Mouse (Mus musculus): ENCODE measurements around the gene Ankzf1.

The Ankzf1 gene

GRCm38 (mm10) chr1:75187914-75188483 lies 4.0 kb upstream of the Ankzf1 start:
- in situ Hi-C loops (cut with MboI): no loop called here

- in situ Hi-C loops (cut with MboI): no loop called here
Observed at GRCm38 (mm10) chr1:75190577-75190976, 1.4 kb upstream of the Ankzf1 start.

- in situ Hi-C loops (cut with MboI): no loop called here
Observed at GRCm38 (mm10) chr1:75191258-75191621, 711 bp upstream of the Ankzf1 start.

- in situ Hi-C loops (cut with MboI): no loop called here
Observed at GRCm38 (mm10) chr1:75192452-75192851, 501 bp downstream of the Ankzf1 start.

- in situ Hi-C loops (cut with MboI): no loop called here
Observed at GRCm38 (mm10) chr1:75201236-75201635, 9.3 kb downstream of the Ankzf1 start.

GRCm38 (mm10) chr1:75208967-75209678 lies 17.2 kb downstream of the Ankzf1 start:
- in situ Hi-C loops (cut with MboI): no loop called here

- in situ Hi-C loops (cut with MboI): no loop called here
Observed at GRCm38 (mm10) chr1:75210136-75211087, 18.5 kb downstream of the Ankzf1 start, which contains the start of the genes Glb1l and Stk16. Gene Glb1l, minus strand, starts transcription at chr1:75210813. Gene Stk16, plus strand, starts transcription at chr1:75210838.

- in situ Hi-C loops (cut with MboI): no loop called here
Observed at GRCm38 (mm10) chr1:75211141-75211708, 19.3 kb downstream of the Ankzf1 start.

- in situ Hi-C loops (cut with MboI): no loop called here
Observed at GRCm38 (mm10) chr1:75212542-75212941, 20.6 kb downstream of the Ankzf1 start.

- in situ Hi-C loops (cut with MboI): no loop called here
Observed at GRCm38 (mm10) chr1:75213096-75213495, 21.1 kb downstream of the Ankzf1 start.

- in situ Hi-C loops (cut with MboI): no loop called here
Observed at GRCm38 (mm10) chr1:75214442-75214841, 22.5 kb downstream of the Ankzf1 start.

GRCm38 (mm10) chr1:75214886-75215285 lies 22.9 kb downstream of the Ankzf1 start:
- in situ Hi-C loops (cut with MboI): no loop called here

- in situ Hi-C loops (cut with MboI): no loop called here
Observed at GRCm38 (mm10) chr1:75215785-75216184, 23.8 kb downstream of the Ankzf1 start.

GRCm38 (mm10) chr1:75216797-75217585 lies 25.0 kb downstream of the Ankzf1 start:
- in situ Hi-C loops (cut with MboI): no loop called here

GRCm38 (mm10) chr1:75217893-75218226 lies 25.9 kb downstream of the Ankzf1 start:
- in situ Hi-C loops (cut with MboI): no loop called here

- in situ Hi-C loops (cut with MboI): no loop called here
Observed at GRCm38 (mm10) chr1:75218227-75219001, 26.5 kb downstream of the Ankzf1 start.

- in situ Hi-C loops (cut with MboI): no loop called here
Observed at GRCm38 (mm10) chr1:75219078-75219477, 27.1 kb downstream of the Ankzf1 start.

GRCm38 (mm10) chr1:75219531-75219930 lies 27.6 kb downstream of the Ankzf1 start, which contains the start of gene Tuba4a:
Gene Tuba4a, minus strand, starts transcription at chr1:75219865.
- in situ Hi-C loops (cut with MboI): no loop called here

- in situ Hi-C loops (cut with MboI): no loop called here
Observed at GRCm38 (mm10) chr1:75221538-75221937, 29.6 kb downstream of the Ankzf1 start.

GRCm38 (mm10) chr1:75222926-75223325 lies 31.0 kb downstream of the Ankzf1 start:
- in situ Hi-C loops (cut with MboI): no loop called here

GRCm38 (mm10) chr1:75223532-75223931 lies 31.6 kb downstream of the Ankzf1 start:
- in situ Hi-C loops (cut with MboI): no loop called here

All from mature B cell (primary cell).